In the genomic region with DNA sequence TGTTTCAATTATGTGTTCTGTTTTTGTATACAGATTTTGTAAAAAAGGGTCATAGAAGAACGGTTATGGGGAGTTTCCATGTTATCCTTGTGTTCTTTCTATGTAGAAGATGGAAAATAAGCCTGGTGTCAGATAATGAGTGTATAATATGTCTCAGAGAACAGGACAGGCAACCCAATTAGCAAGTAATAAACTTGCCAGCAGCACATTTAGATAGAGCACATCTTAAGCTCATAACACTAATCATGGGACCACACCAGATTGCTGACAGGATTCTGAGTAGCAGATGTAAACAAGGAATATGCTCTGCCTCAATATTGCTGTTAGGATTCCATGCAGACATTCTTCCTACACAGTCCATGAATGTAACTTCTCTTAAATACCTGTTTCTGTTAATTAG, we compare ENCODE assay signal across 25 mouse cellular contexts.
"Had no signal": no experiment of that assay in that cellular context is flagged by ENCODE, and none has a peak within 500 bp of the region (broad histone marks: within the 10 kb centered on the region; RNA-seq: fewer than 3 reads in every experiment).

No protein-coding gene starts in this region.

- DNase-seq: gastrocnemius, adult 2 months; gastrocnemius, postnatal 10 days; gastrocnemius, postnatal 25 days; heart, adult 18-20 months; heart, postnatal 10 days; heart, postnatal 36 days; kidney, adult 11 months; kidney, adult 2 months; kidney, adult 9 months; kidney, postnatal 14 days; kidney, postnatal 36 days; layer of hippocampus, postnatal 36 days; left cerebral cortex, postnatal 4 days had no signal

- H3K36me3 ChIP-seq: heart, embryonic 10.5 days; heart, embryonic 12.5 days; hindbrain, embryonic 13.5 days; hindbrain, embryonic 15.5 days; kidney, embryonic 15.5 days; limb, embryonic 13.5 days; limb, embryonic 15.5 days; liver, embryonic 12.5 days had no signal

- H3K4me1 ChIP-seq: heart, embryonic 10.5 days; heart, embryonic 12.5 days; hindbrain, embryonic 13.5 days; hindbrain, embryonic 15.5 days; kidney, embryonic 15.5 days; limb, embryonic 13.5 days; limb, embryonic 15.5 days; liver, embryonic 12.5 days had no signal

- H3K4me2 ChIP-seq: heart, embryonic 12.5 days; hindbrain, embryonic 13.5 days; hindbrain, embryonic 15.5 days; kidney, embryonic 15.5 days; limb, embryonic 13.5 days; limb, embryonic 15.5 days; liver, embryonic 12.5 days had no signal

- ATAC-seq: hindbrain, postnatal 0 days; intestine, embryonic 16.5 days; liver, embryonic 12.5 days had no signal

- H3K9me3 ChIP-seq: heart, embryonic 10.5 days; heart, embryonic 12.5 days; hindbrain, embryonic 13.5 days; hindbrain, embryonic 15.5 days; kidney, embryonic 15.5 days; limb, embryonic 13.5 days; limb, embryonic 15.5 days; liver, embryonic 12.5 days had no signal

- H3K27me3 ChIP-seq: heart, embryonic 12.5 days; hindbrain, embryonic 13.5 days; hindbrain, embryonic 15.5 days; kidney, embryonic 15.5 days; limb, embryonic 13.5 days; limb, embryonic 15.5 days; liver, embryonic 12.5 days had no signal

- H3K4me3 ChIP-seq: gastrocnemius, adult 2 months; heart, embryonic 10.5 days; heart, embryonic 12.5 days; hindbrain, embryonic 13.5 days; hindbrain, embryonic 15.5 days; kidney, embryonic 15.5 days; limb, embryonic 13.5 days; limb, embryonic 15.5 days; liver, embryonic 12.5 days had no signal

- H3K9ac ChIP-seq: heart, embryonic 12.5 days; hindbrain, embryonic 13.5 days; hindbrain, embryonic 15.5 days; kidney, embryonic 15.5 days; limb, embryonic 13.5 days; limb, embryonic 15.5 days; liver, embryonic 12.5 days; liver, embryonic 14.5 days had no signal

- H3K27ac ChIP-seq: gastrocnemius, adult 2 months; heart, embryonic 10.5 days; hindbrain, embryonic 13.5 days; hindbrain, embryonic 15.5 days; hindbrain, postnatal 0 days; kidney, embryonic 15.5 days; kidney, postnatal 0 days; limb, embryonic 13.5 days; limb, embryonic 15.5 days; liver, embryonic 12.5 days; liver, embryonic 14.5 days had no signal
